Mouse (Mus musculus) kidney, adult 2 months (tissue): ENCODE measurements at regions not wholly inside any gene's neighbourhood (a gene's known extent, or its start where the extent isn't known, plus 50 kb on each side); places are given as distances from the start of the nearest gene placed in this dataset.
A peak's percentile ranks its signal among the peaks of the same experiment; 100 is the strongest.

Experiments
- DNase-seq: peaks from one replicate; pipeline ENCODE4 v3.0.0; 2021
- H3K27ac ChIP-seq: fragments of 200-500 bp; 2 replicates; pipeline ENCODE4 v1.5.1; 2012; ENCODE audit warnings: low read depth, low read length, control low read depth, inconsistent platforms; ENCODE audit not compliant: insufficient read depth
- H3K27me3 ChIP-seq: fragments of 200-500 bp; replicated peaks from 2 replicates; pipeline ENCODE4 v1.6.1; 2012; ENCODE audit warnings: mild to moderate bottlenecking, moderate library complexity, low read length, inconsistent platforms; ENCODE audit not compliant: control insufficient read depth, insufficient read depth
- H3K36me3 ChIP-seq: fragments of 200-500 bp; 2 replicates; pipeline ENCODE4 v1.6.1; 2012; ENCODE audit warnings: mild to moderate bottlenecking, moderate library complexity, low read length, inconsistent platforms; ENCODE audit not compliant: control insufficient read depth, insufficient read depth
- H3K4me1 ChIP-seq: fragments of 200-500 bp; 2 replicates; pipeline ENCODE4 v1.6.1; 2011; ENCODE audit warnings: low read length; ENCODE audit not compliant: control insufficient read depth, insufficient read depth
- H3K4me3 ChIP-seq: fragments of 200-500 bp; 2 replicates; pipeline ENCODE4 v1.5.1; 2011; ENCODE audit warnings: mild to moderate bottlenecking, low read depth, low read length, control low read depth; ENCODE audit not compliant: insufficient read depth
- CTCF ChIP-seq: fragments of 200-500 bp; conservative IDR thresholded peaks from 2 replicates; pipeline ENCODE4 v1.5.1; 2011; ENCODE audit warnings: low read depth, mild to moderate bottlenecking, control low read depth, low read length, moderate library complexity, mixed read lengths; ENCODE audit not compliant: insufficient read depth, insufficient read length
- POLR2A ChIP-seq: fragments of 200-500 bp; IDR thresholded peaks from one replicate; pipeline ENCODE4 v1.6.1; 2011; ENCODE audit warnings: low read depth, low read length, control low read depth
- WGBS: fragments of 180-500 bp; shearing (Covaris S2); methylation state at CpG from one replicate; pipeline ENCODE4 v1.1.7; 2018; 5-methylcytosine and 5-hydroxymethylcytosine counted together

- 62% methylated on average over 4 of the region's 4 CpGs for WGBS
These were observed 513.2 kb downstream of the Efna5 start for GRCm38 (mm10) chr17:62367937-62368336.

DNA sequence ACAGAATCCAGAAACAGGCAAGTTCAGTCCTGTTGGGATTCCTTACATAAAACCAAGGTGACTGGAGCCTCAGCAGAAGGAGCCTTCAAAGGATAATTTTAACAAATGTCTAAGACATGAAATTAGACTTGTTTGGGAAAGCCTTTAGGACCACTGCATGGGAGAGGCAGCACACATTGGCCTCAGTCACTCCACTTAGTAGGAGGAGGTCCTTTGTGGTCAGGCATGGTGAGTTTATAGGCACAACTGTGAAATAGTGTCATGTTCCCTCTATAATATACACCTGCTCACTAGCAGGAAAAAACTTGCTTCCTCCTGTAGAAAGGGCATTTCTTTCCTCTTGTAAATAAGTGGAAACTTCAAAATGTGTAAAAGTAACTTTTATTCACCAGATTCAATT is 522.8 kb downstream of the Efna5 start:
- DNase-seq: no peak
- no peaks in the 10 kb centered on the region for H3K27me3 ChIP-seq
- no peaks in the 10 kb centered on the region for H3K36me3 ChIP-seq
- no peak overlapping the region for H3K27ac ChIP-seq
- no peak overlapping the region for H3K4me3 ChIP-seq
- no peak for TF ChIP-seq CTCF
- no peak for TF ChIP-seq POLR2A
- H3K4me1 ChIP-seq: no peaks in the 10 kb centered on the region

More at GRCm38 (mm10) chr17:62367937-62368336, 513.2 kb downstream of the Efna5 start:
- Histone ChIP-seq H3K4me3 (no peak overlapping the region), H3K36me3 (no peaks in the 10 kb centered on the region), H3K27ac (no peak overlapping the region), H3K4me1 (no peaks in the 10 kb centered on the region), H3K27me3 (no peaks in the 10 kb centered on the region)
- no peak for TF ChIP-seq POLR2A
- TF ChIP-seq CTCF: no peak
- no peak for DNase-seq

DNA sequence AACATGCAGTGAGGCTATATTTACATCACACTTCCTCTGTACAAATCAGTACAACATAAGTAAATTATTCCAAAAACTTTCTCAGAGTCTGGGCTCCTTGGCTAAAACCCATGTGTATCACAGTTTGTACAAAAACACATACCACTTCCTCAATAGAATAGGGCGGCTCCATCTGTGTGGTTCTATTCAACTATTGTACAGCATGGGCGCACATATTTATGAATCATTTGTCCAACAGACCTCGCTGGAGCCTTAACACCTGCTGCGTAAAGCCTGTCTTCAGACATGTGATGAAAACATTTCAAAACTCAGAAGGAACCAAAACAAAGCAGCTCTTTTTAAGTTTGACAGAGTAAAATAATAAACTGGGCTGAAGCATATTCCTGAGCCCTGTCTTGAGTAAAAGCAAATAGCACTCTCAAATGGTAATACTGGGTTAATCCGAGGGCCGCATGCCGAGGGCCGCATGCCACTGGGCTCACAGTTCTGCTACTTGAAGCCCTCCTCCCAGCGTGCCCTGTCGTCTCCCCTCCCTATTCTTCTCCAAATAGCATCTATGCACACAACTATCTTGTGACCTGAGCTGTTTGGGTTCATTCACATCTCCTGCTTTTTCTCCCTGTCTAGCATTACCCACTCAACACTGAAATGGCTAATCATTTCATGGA is 543.1 kb downstream of the Efna5 start:
- Histone ChIP-seq H3K27ac (no peak overlapping the region), H3K36me3 (no peaks in the 10 kb centered on the region), H3K27me3 (no peaks in the 10 kb centered on the region), H3K4me1 (no peaks in the 10 kb centered on the region), H3K4me3 (no peak overlapping the region)
- no peak for DNase-seq
- WGBS: 78% methylated on average over 10 of the region's 10 CpGs
- TF ChIP-seq CTCF (no peak), POLR2A (no peak)

DNA sequence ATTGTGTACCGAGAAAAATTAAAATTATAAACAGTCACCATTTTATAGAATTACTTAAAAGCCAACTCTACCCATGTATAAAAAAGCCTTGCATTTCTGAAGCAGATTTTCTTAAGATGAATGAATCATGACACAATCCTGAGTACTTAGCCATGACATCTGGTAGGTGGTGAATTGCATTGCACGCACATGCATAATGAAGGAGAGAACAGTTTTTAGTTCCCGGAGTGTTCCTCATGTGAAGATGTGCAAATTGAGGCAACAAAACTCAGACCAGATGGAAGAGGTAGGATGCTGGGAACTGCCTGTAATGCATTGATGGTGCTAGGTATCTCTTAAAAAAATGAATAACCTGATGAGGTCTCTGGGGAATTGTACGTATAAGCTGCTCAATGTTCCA is 550.9 kb downstream of the Efna5 start:
- Histone ChIP-seq H3K36me3 (no peaks in the 10 kb centered on the region), H3K4me3 (no peak overlapping the region), H3K4me1 (no peaks in the 10 kb centered on the region), H3K27ac (no peak overlapping the region), H3K27me3 (no peaks in the 10 kb centered on the region)
- no peak for DNase-seq
- TF ChIP-seq CTCF: no peak
- no peak for TF ChIP-seq POLR2A
- WGBS: 92% methylated on average over 4 of the region's 4 CpGs

DNA sequence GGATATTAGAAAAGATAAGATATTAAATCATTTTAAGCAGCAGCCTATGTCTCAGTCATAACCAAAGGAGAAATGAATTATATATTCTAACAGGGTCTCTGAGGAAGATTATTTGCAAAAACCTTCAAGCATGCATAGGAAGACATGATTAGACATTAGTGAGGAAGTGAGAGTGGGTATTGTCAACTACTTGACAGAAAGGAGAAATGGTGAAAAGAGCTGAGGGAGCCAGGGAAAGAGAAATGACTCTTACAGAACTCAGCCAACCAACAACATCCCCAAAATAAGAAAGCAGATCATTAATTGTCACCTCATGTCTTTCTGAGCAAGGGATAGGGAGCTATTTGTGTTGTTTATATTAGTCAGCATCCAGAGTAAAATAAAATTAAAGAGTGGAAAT is 554.3 kb downstream of the Efna5 start:
- H3K4me3 ChIP-seq: no peak overlapping the region
- H3K27ac ChIP-seq: no peak overlapping the region
- DNase-seq: no peak
- no peaks in the 10 kb centered on the region for H3K4me1 ChIP-seq
- H3K36me3 ChIP-seq: no peaks in the 10 kb centered on the region
- no peak for TF ChIP-seq CTCF
- no peak for TF ChIP-seq POLR2A
- H3K27me3 ChIP-seq: no peaks in the 10 kb centered on the region

DNA sequence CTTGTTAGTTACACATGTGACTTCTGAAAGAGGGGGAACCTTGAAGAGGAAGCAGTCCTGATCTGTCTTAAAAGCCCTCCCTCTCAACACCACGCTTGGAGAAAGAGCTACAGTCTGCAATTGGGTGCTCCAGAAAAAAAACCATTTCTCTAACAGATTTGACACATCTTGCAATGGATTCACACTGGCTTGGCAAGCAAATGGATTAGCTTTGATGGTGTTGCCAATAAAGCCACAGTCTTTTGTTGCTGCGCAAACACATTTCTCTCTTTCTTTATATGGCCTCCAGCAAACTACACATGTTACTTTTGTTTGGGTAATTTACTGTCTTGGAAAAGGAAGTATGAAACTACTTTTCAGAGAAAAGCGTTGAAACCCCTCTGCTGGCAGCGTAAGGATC is 562.1 kb downstream of the Efna5 start:
- H3K4me3 ChIP-seq: no peak overlapping the region
- 66% methylated on average over 4 of the region's 4 CpGs for WGBS
- H3K4me1 ChIP-seq: no peaks in the 10 kb centered on the region
- H3K27me3 ChIP-seq: no peaks in the 10 kb centered on the region
- no peak for DNase-seq
- TF ChIP-seq POLR2A (no peak), CTCF (no peak)
- no peaks in the 10 kb centered on the region for H3K36me3 ChIP-seq
- H3K27ac ChIP-seq: no peak overlapping the region

GRCm38 (mm10) chr17:62310059-62310458 is 571.1 kb downstream of the Efna5 start:
- H3K27ac ChIP-seq: no peak overlapping the region
- TF ChIP-seq POLR2A (no peak), CTCF (peak; percentile 13; the same call in 1 of the 2 replicates)
- no peaks in the 10 kb centered on the region for H3K27me3 ChIP-seq
- H3K4me1 ChIP-seq: no peaks in the 10 kb centered on the region
- DNase-seq: no peak
- H3K36me3 ChIP-seq: no peaks in the 10 kb centered on the region
- 52% methylated on average over 3 of the region's 3 CpGs for WGBS
- H3K4me3 ChIP-seq: no peak overlapping the region
